Mouse (Mus musculus) heart, postnatal 0 days (tissue): ENCODE measurements around the gene Rcor2. TPM values are rescaled to one million over a fixed set of nuclear protein-coding genes. Genes with fewer than 3 reads are reported as not detected.

Source experiments
- ATAC-seq: fragments of 200-750 bp; cut with Nextera tagmentation; 2 replicates; pipeline ENCODE4 v1.8.0; 2017; ENCODE audit warnings: low read depth, moderate number of reproducible peaks, moderate library complexity; ENCODE audit not compliant: insufficient read depth
- DNase-seq: peaks from one replicate; pipeline ENCODE4 v3.0.0-alpha.2; 2016; ENCODE audit warnings: low spot score
- H3K27ac ChIP-seq: fragments of 300-500 bp; sonication (generic); 2 replicates; pipeline ENCODE4 v1.5.1; 2014; ENCODE audit warnings: low read depth, mild to moderate bottlenecking
- H3K27me3 ChIP-seq: fragments of 300-500 bp; sonication (generic); 2 replicates; pipeline ENCODE4 v1.6.1; 2014; ENCODE audit warnings: low read length, mixed read lengths; ENCODE audit not compliant: control insufficient read depth, insufficient read depth
- H3K36me3 ChIP-seq: fragments of 300-500 bp; sonication (generic); replicated peaks from 2 replicates; pipeline ENCODE4 v1.6.1; 2014; ENCODE audit warnings: low read length, mixed read lengths; ENCODE audit not compliant: control insufficient read depth, insufficient read depth
- H3K4me1 ChIP-seq: fragments of 300-500 bp; sonication (generic); 2 replicates; pipeline ENCODE4 v1.6.1; 2014; ENCODE audit warnings: antibody characterized with exemption; ENCODE audit not compliant: control insufficient read depth, insufficient read depth
- H3K4me2 ChIP-seq: fragments of 300-500 bp; sonication (generic); 2 replicates; pipeline ENCODE4 v1.6.1; 2014; ENCODE audit warnings: low read depth, mild to moderate bottlenecking, low read length, moderate library complexity
- H3K4me3 ChIP-seq: fragments of 300-500 bp; sonication (generic); 2 replicates; pipeline ENCODE4 v1.5.1; 2014; ENCODE audit warnings: low read depth, low read length
- H3K9ac ChIP-seq: fragments of 300-500 bp; sonication (generic); replicated peaks from 2 replicates; pipeline ENCODE4 v1.6.1; 2014; ENCODE audit warnings: low read depth, low read length, mixed read lengths
- H3K9me3 ChIP-seq: fragments of 300-500 bp; sonication (generic); replicated peaks from 2 replicates; pipeline ENCODE4 v1.6.1; 2016; ENCODE audit warnings: low read length; ENCODE audit not compliant: control insufficient read depth
- CTCF ChIP-seq: IDR thresholded peaks from 2 replicates; pipeline ENCODE4 v1.5.1; 2016; ENCODE audit warnings: antibody characterized with exemption, control low read depth, low read depth
- EP300 ChIP-seq: IDR thresholded peaks from 2 replicates; pipeline ENCODE4 v1.6.1; 2016; ENCODE audit warnings: antibody characterized with exemption, low read depth
- WGBS: fragments of 180-500 bp; shearing (Covaris S2); extraction: QIAGEN DNeasy Blood & Tissue Kit; methylation state at CpG from one replicate; pipeline ENCODE4 v1.1.7; 2014; 5-methylcytosine and 5-hydroxymethylcytosine counted together
- polyA plus RNA-seq: library from polyadenylated mRNA; unstranded; fragments of >200 nt; fragmentation: Nextera tagmentation; extraction: Ambion mirVana; gene quantifications from 2 replicates; pipeline ENCODE4 v1.2.1, GENCODE M21; 2015
- total RNA-seq: library from RNA; depleted of rRNA; stranded (reverse); fragments of >200 nt; gene quantifications from 2 replicates; pipeline ENCODE4 v1.2.3, GENCODE M21; 2014; ENCODE audit warnings: low replicate concordance

The Rcor2 gene
- total and polyA plus RNA-seq, 2 experiments from 2014 or later: 9.7 to 40.0 TPM

DNA sequence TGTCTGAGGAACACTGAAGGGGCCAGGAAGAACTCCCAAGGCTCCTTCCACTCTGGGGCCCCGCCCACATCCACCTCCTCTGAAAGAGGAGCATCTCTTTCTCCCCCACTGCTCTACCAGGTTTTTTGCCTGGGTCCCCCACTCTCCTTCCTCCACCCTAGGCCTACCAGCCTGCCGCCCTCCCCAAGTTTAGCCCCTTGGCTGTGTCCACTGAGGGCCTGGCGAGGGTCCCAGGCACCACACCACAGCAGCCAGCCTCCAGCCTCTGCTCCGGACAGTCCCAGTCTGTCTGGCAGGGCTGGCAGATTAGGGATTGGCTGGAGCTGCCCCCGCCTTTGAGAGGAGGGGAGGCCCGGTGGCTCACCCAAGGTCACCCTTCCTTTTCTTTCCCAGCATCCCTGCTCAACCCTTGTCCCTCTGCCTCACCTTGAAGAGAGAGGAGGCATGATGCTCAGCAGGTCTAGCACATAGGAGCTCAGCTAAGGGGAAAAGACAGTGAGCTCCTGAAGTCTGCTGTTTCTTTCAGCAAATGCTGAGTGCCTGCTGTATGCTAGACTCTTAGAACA lies 2.3 kb upstream of the Rcor2 start:
- Histone ChIP-seq H3K4me1 (peaks cover 39% of the 10 kb centered on the region), H3K4me3 (no peak overlapping the region), H3K27ac (peak overlapping the region; percentile 93), H3K4me2 (peak overlapping the region; percentile 5; the same call in 1 of the 2 replicates), H3K9me3 (no peaks in the 10 kb centered on the region), H3K27me3 (no peaks in the 10 kb centered on the region), H3K9ac (no peak overlapping the region), H3K36me3 (no peaks in the 10 kb centered on the region)
- TF ChIP-seq EP300: no peak
- no peak for TF ChIP-seq CTCF
- 25% methylated on average over 6 of the region's 6 CpGs for WGBS
- ATAC-seq: peak; percentile 30
- DNase-seq: peak; percentile 59

DNA sequence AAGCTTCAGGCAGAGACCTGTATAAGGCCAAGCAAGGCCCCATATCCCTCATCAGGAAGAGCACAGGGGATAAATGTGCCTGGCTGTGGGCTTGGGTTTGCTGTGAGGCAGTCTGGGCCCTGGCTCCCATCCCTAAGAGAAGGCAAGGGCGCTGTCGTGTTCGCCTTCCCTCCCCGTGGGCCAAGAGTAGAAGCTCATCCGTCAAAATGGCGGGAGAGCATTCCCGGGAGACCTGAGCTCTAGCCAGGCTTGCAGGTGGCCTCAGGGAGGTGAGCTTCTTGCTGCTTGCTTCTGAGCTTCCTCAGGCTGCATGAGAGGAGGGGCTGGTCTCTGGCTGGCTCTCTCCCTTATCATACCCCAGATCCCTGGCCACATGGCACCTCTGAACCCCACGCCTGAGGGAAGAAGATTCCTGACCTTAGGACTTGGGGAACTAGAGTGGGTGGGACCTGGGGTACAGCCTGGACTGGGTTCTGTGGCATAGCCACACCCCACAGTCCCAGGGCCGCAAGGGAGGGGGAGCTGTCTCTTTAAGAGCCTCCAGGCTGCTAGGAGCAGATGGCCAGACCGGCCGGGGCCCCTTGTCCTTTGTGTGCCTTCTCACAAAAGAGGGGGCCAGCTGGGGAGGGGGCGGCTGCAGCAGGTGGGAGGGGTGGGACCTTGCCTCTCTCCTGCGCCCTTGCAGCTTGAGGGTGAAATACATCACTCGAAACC lies 1.5 kb upstream of the Rcor2 start:
- no peak overlapping the region for H3K4me3 ChIP-seq
- 0 out of 2 replicates have a peak overlapping the region, but pooled peaks have one; percentile 5 for H3K9ac ChIP-seq
- peaks cover 42% of the 10 kb centered on the region for H3K4me1 ChIP-seq
- ATAC-seq: no peak
- peak overlapping the region; percentile 93 for H3K27ac ChIP-seq
- H3K36me3 ChIP-seq: peaks cover 4% of the 10 kb centered on the region
- no peaks in the 10 kb centered on the region for H3K27me3 ChIP-seq
- TF ChIP-seq EP300: no peak
- TF ChIP-seq CTCF: peak; percentile 6; the same call in 1 of the 2 replicates
- H3K9me3 ChIP-seq: no peaks in the 10 kb centered on the region
- DNase-seq: no peak
- H3K4me2 ChIP-seq: no peak overlapping the region
- 23% methylated on average over 14 of the region's 14 CpGs for WGBS

DNA sequence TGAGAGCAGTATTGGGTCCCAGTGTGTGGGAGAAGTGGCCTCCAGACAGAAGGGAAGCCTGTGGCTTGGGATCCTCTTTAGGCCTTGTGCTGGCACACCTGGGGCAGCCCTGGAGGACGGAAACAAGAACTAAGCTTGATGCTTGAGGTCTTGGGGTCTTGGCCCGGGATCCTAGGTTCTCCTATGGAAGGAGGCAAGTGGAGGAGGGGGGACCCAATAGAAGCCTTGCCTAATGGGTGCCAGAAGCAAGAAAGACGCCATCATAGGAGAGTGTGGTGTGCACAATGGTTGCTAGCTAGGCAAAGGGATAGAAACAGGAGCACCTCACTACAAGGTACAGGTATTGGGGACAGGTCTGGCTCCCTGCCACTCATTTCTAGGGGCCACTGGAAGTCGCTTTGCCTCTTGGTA lies 699 bp upstream of the Rcor2 start:
- Histone ChIP-seq H3K4me3 (no peak overlapping the region), H3K9me3 (no peaks in the 10 kb centered on the region), H3K4me1 (peaks cover 42% of the 10 kb centered on the region), H3K36me3 (peaks cover 12% of the 10 kb centered on the region), H3K27ac (peak overlapping the region; percentile 93), H3K9ac (0 out of 2 replicates have a peak overlapping the region, but pooled peaks have one; percentile 5), H3K27me3 (no peaks in the 10 kb centered on the region), H3K4me2 (no peak overlapping the region)
- WGBS: 62% methylated on average over 4 of the region's 4 CpGs
- ATAC-seq: no peak
- TF ChIP-seq CTCF (no peak), EP300 (no peak)
- no peak for DNase-seq

DNA sequence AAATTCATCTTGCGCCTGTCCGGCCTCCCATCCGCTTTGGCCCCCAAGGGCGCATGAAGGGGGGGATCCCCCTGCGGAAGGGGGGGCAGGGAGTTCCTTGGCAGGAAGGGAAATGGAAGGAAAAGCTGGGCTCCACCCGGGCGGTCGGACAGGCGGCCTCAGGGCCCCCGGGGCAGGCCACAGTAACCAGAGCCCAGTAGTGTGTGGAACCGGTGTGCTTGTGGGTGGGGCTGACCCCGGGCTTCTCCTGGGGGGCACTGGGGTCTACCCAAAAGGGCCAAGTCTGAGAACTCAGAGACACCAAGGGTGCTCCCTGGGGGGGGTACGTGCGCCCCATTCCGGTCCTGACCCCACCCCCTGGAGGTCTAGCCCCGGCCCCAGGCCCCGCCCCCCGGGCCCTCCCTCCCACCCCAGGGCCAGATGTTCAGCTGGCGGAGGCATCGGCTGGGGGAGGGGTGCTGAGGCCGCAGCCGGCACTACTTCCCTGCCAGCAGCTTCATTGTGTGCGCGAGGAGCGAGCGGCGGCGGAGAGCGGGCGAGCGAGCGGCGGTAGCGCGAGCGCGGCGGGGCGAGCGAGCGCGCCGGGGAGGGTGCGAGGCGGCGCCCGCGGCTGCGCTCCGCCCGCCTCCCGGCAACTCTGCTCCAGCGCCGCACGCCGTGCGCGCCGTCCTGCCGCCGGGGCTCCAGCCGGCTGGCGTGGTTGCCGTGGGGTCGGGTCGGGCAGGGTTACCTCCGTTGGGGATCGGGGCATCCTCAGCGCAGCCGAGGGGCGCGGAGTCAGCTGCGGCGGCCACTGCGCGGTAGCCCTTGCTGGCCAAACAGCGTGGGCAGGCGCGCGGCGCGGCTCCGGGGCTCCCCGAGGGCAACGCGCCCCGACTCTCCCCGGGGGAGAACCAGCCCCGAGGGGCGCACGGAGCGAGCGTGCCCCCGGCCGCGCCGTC lies 926 bp downstream of the Rcor2 start:
- H3K27ac ChIP-seq: peak overlapping the region; percentile 93
- peak overlapping the region; percentile 95 for H3K4me2 ChIP-seq
- no peaks in the 10 kb centered on the region for H3K9me3 ChIP-seq
- peaks cover 26% of the 10 kb centered on the region for H3K36me3 ChIP-seq
- no peaks in the 10 kb centered on the region for H3K27me3 ChIP-seq
- under 1% methylated on average over 58 of the region's 97 CpGs for WGBS
- peak overlapping the region; percentile 69 for H3K4me3 ChIP-seq
- peaks cover 42% of the 10 kb centered on the region for H3K4me1 ChIP-seq
- peak overlapping the region; percentile 64 for H3K9ac ChIP-seq
- peak; percentile 56 for ATAC-seq
- peak; percentile 82 for DNase-seq
- TF ChIP-seq CTCF (no peak), EP300 (no peak)

DNA sequence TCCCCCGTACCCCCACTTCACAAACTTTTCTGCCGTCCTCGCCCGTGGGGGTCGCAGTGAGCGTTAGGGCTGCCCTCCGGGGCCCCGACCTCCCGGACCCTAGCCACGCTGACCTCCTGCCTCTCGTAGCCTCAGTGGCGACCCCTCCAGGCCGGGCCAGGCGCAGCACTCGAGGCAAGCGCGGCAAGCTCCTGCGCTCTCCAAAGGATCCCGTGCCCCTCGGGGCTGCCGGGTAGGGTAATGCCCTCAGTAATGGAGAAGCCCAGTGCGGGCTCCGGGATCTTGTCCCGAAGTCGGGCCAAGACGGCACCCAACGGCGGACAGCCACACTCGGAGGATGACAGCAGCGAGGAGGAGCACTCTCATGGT lies 1.6 kb downstream of the Rcor2 start:
- Histone ChIP-seq H3K4me1 (peaks cover 42% of the 10 kb centered on the region), H3K27me3 (no peaks in the 10 kb centered on the region), H3K9ac (peak overlapping the region; percentile 64), H3K4me3 (peak overlapping the region; percentile 69), H3K36me3 (peaks cover 33% of the 10 kb centered on the region), H3K9me3 (no peaks in the 10 kb centered on the region), H3K27ac (peak overlapping the region; percentile 93), H3K4me2 (peak overlapping the region; percentile 95)
- peak; percentile 68 for TF ChIP-seq CTCF
- no peak for TF ChIP-seq EP300
- WGBS: under 1% methylated on average over 28 of the region's 30 CpGs
- peak; percentile 21 for ATAC-seq
- no peak for DNase-seq
